Mouse (Mus musculus) ES-Bruce4 (cell line): ENCODE results near the gene Blvrb.

Experiments
- CTCF ChIP-seq: IDR thresholded peaks from one replicate; pipeline ENCODE4 v1.8.1; 2011; ENCODE audit warnings: low read depth, low read length
- POLR2A ChIP-seq: IDR thresholded peaks from one replicate; pipeline ENCODE4 v1.8.1; 2011; ENCODE audit warnings: low read length; ENCODE audit not compliant: insufficient read depth

GRCm38 (mm10) chr7:27433349-27433748, 14.4 kb upstream of the Blvrb start:
- TF ChIP-seq CTCF (no peak), POLR2A (no peak)
